Mouse (Mus musculus) CH12.LX (cell line): ENCODE data around the gene Cngb1.
A peak's percentile ranks its signal among the peaks of the same experiment; 100 is the strongest.

ENCODE experiments used
- CTCF ChIP-seq, 2 experiments: IDR thresholded peaks in 1 of 2; conservative IDR thresholded peaks in 1 of 2; 2 replicates each; pipeline ENCODE4 v1.5.1; 2011 to 2012; ENCODE audit warnings: low read depth in 2 of 2, low read length in 2 of 2, improper control_type of control experiment in 1 of 2, inconsistent platforms in 1 of 2, mild to moderate bottlenecking in 1 of 2, moderate library complexity in 1 of 2
- ETS1 ChIP-seq: conservative IDR thresholded peaks from 2 replicates; pipeline ENCODE4 v1.6.1; 2012; ENCODE audit warnings: low read depth, mild to moderate bottlenecking, inconsistent platforms, low read length, improper control_type of control experiment, moderate library complexity
- POLR2A ChIP-seq: IDR thresholded peaks from 2 replicates; pipeline ENCODE4 v1.6.1; 2011; ENCODE audit warnings: low read depth, mild to moderate bottlenecking, improper control_type of control experiment, low read length

- TF ChIP-seq POLR2A (no peak), ETS1 (no peak), CTCF (conservative IDR thresholded peaks at IDR 0.05 in 1 of 2, IDR thresholded peaks at IDR 0.05 in 1 of 2; ENCODE audit: low read depth in 2 of 2, low read length in 2 of 2) (peak; percentile 69 to 96)
Observed at GRCm38 (mm10) chr8:95204039-95204380, 102.4 kb downstream of the Cngb1 start.
